Mouse (Mus musculus): ENCODE data around the gene Thsd4. TPM values are rescaled to one million over a fixed set of nuclear protein-coding genes. Genes with fewer than 3 reads are reported as not detected.

Gene Thsd4
- total RNA-seq, 1 experiment: 1.6 TPM

DNA sequence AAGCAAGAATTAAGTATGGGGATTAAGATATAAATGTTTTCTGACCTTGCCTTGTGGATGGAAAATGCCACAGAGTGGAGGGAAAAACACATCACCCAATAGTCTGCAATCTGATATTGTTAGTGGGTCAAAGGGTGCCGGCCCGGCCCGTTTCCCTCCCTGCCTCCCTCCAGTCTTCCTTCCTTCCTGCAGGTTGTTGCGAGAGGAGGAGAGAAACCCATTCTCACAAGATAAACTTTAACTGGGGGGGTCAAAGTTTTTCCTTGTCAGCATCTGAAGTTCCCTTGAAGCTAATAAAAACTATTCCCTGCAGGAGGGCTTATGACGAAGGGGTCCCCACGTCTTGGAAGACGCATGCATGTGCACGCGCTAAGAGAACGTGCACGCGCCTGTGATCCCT, 8.5 kb upstream of the Thsd4 start:
- Histone ChIP-seq H3K27ac (ENCODE audit: insufficient read depth, low read depth, low read length, poor library complexity, severe bottlenecking) (no peak overlapping the region), H3K4me3 (ENCODE audit: insufficient read depth in 1 of 2, low read depth in 1 of 2, low read length in 2 of 2, poor library complexity in 1 of 2, severe bottlenecking in 1 of 2) (no peak overlapping the region), H3K36me3 (ENCODE audit: control insufficient read depth, insufficient read depth, low read length, poor library complexity, severe bottlenecking) (no peaks in the 10 kb centered on the region), H3K4me1 (ENCODE audit: control insufficient read depth in 2 of 2, insufficient read depth in 2 of 2, low read length in 2 of 2, poor library complexity in 1 of 2) (no peaks in the 10 kb centered on the region), H3K9me3 (ENCODE audit: control insufficient read depth, insufficient read depth, low read depth, low read length) (no peaks in the 10 kb centered on the region), H3K9ac (ENCODE audit: insufficient read depth, low read depth, low read length, poor library complexity, severe bottlenecking) (no peak overlapping the region)
- no peak for DNase-seq (ENCODE audit: low read depth, low spot score)
- TF ChIP-seq ZC3H11A (IDR thresholded peaks at IDR 0.05; ENCODE audit: borderline replicate concordance, low read depth, low read length) (no peak), HCFC1 (IDR thresholded peaks at IDR 0.05; ENCODE audit: borderline replicate concordance, insufficient read depth, low read length) (no peak), MAFK (IDR thresholded peaks at IDR 0.05; ENCODE audit: insufficient read depth, low read depth, low read length) (no peak), CHD2 (IDR thresholded peaks at IDR 0.05; ENCODE audit: low read depth, low read length) (no peak), ZNF384 (IDR thresholded peaks at IDR 0.05; ENCODE audit: low read depth, low read length) (no peak)
- in situ Hi-C loops (cut with MboI; ENCODE audit: low sequenced_read_pairs in 2 of 2, unreplicated experiment in 2 of 2): no loop called here

DNA sequence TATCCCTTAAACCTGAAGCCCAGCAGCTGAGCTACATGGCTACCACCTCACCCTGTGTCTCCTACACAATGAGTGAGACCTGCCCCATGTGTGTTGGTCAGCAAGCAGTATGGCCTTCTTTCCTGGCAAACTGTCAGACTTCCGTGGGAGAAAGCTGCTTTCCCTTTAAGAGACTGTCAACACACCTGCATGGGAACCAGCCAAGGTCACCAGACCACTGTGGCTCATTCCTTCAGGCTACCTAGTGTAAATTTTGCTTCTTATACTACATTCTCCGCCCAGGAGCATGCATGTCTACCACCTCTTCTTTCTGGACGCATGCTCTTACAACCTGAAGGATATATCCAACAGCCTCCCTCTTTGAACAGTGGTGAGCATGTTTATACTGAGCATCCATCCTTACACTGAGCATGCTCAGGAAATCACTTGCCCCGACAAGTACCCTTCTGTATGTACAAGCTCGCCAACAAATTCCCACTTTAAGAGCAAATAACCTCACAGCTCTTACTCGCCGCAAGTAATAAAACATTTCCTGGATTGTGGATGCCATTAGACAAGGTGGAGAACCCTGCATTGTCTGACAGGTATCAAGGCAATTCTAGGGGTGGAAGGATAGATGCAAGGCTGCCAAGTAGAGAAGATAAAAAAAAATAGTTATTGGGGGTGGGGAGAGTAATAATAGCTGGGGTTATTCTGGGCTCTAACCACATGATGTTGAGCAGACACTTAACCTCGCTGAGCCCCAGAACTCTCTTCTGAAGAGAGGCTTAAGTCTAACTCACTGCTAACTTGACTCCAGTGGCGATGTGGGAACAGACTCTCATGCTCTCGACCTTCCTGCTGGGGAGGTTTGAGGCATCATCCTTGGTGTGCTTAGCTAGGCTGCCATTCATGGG, 7.8 kb upstream of the Thsd4 start:
- H3K27ac ChIP-seq (ENCODE audit: insufficient read depth, low read depth, low read length, poor library complexity, severe bottlenecking): no peak overlapping the region
- H3K4me1 ChIP-seq (ENCODE audit: control insufficient read depth in 2 of 2, insufficient read depth in 2 of 2, low read length in 2 of 2, poor library complexity in 1 of 2): no peaks in the 10 kb centered on the region

DNA sequence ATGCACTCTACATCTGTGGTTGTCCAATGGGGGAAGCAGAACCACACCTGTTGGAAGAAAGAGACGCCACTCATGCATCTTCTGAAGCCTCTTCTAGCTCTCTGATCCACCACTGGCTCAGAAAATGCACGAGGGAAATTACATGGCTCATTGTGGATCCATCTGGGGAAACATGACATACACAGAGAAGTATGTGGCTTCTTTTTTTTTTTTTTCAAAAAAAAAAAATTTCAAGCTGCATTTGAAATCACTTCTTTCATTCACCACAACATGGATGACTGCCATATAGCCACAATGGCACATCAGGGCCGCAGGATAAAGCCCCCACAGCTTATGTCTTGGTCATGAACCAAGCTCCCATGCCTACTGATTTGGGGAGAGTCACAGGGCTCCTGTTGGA, 6.4 kb upstream of the Thsd4 start:
- H3K27ac ChIP-seq (ENCODE audit: insufficient read depth, low read depth, low read length, poor library complexity, severe bottlenecking): no peak overlapping the region
- H3K4me1 ChIP-seq (ENCODE audit: control insufficient read depth in 2 of 2, insufficient read depth in 2 of 2, low read length in 2 of 2, poor library complexity in 1 of 2): no peaks in the 10 kb centered on the region
- in situ Hi-C loops (cut with MboI; ENCODE audit: low sequenced_read_pairs in 2 of 2, unreplicated experiment in 2 of 2): no loop called here
- DNase-seq (ENCODE audit: low read depth, low spot score): no peak
- no peaks in the 10 kb centered on the region for H3K36me3 ChIP-seq (ENCODE audit: control insufficient read depth, insufficient read depth, low read length, poor library complexity, severe bottlenecking)
- H3K9ac ChIP-seq (ENCODE audit: insufficient read depth, low read depth, low read length, poor library complexity, severe bottlenecking): no peak overlapping the region
- no peak overlapping the region for H3K4me3 ChIP-seq (ENCODE audit: insufficient read depth in 1 of 2, low read depth in 1 of 2, low read length in 2 of 2, poor library complexity in 1 of 2, severe bottlenecking in 1 of 2)
- TF ChIP-seq CHD2 (IDR thresholded peaks at IDR 0.05; ENCODE audit: low read depth, low read length): no peak
- TF ChIP-seq ZC3H11A (IDR thresholded peaks at IDR 0.05; ENCODE audit: borderline replicate concordance, low read depth, low read length): no peak
- TF ChIP-seq MAFK (IDR thresholded peaks at IDR 0.05; ENCODE audit: insufficient read depth, low read depth, low read length): no peak
- TF ChIP-seq HCFC1 (IDR thresholded peaks at IDR 0.05; ENCODE audit: borderline replicate concordance, insufficient read depth, low read length): no peak
- no peak for TF ChIP-seq ZNF384 (IDR thresholded peaks at IDR 0.05; ENCODE audit: low read depth, low read length)
- H3K9me3 ChIP-seq (ENCODE audit: control insufficient read depth, insufficient read depth, low read depth, low read length): no peaks in the 10 kb centered on the region

More for the DNA sequence above, 7.8 kb upstream of the Thsd4 start:
- no peaks in the 10 kb centered on the region for H3K36me3 ChIP-seq (ENCODE audit: control insufficient read depth, insufficient read depth, low read length, poor library complexity, severe bottlenecking)
- no peak for DNase-seq (ENCODE audit: low read depth, low spot score)
- TF ChIP-seq HCFC1 (IDR thresholded peaks at IDR 0.05; ENCODE audit: borderline replicate concordance, insufficient read depth, low read length) (no peak), ZNF384 (IDR thresholded peaks at IDR 0.05; ENCODE audit: low read depth, low read length) (no peak), ZC3H11A (IDR thresholded peaks at IDR 0.05; ENCODE audit: borderline replicate concordance, low read depth, low read length) (no peak)
- no peaks in the 10 kb centered on the region for H3K9me3 ChIP-seq (ENCODE audit: control insufficient read depth, insufficient read depth, low read depth, low read length)
- no peak overlapping the region for H3K9ac ChIP-seq (ENCODE audit: insufficient read depth, low read depth, low read length, poor library complexity, severe bottlenecking)
- no peak overlapping the region for H3K4me3 ChIP-seq (ENCODE audit: insufficient read depth in 1 of 2, low read depth in 1 of 2, low read length in 2 of 2, poor library complexity in 1 of 2, severe bottlenecking in 1 of 2)
- in situ Hi-C loops (cut with MboI; ENCODE audit: low sequenced_read_pairs in 2 of 2, unreplicated experiment in 2 of 2): no loop called here

DNA sequence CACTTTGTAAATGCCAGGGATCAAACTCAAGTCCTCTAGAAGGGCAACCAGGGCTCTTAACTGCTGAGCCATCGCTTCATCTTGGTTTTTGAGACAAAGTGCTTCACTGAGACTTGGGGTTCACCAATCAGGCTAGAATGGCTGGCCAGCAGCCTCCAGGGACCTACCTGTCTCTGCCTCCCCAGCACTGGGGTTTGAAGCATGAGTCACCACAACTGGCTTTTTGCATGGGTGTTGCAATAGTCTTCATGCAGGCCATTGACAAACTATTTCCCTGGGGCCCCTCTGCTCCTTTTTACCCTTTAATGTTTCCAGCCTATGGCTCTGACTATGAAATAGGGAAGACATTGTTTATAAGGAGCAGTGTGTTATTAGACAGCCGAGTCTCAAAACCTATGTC, 6.0 kb upstream of the Thsd4 start:
- no peaks in the 10 kb centered on the region for H3K36me3 ChIP-seq (ENCODE audit: control insufficient read depth, insufficient read depth, low read length, poor library complexity, severe bottlenecking)
- in situ Hi-C loops (cut with MboI; ENCODE audit: low sequenced_read_pairs in 2 of 2, unreplicated experiment in 2 of 2): no loop called here
- H3K9ac ChIP-seq (ENCODE audit: insufficient read depth, low read depth, low read length, poor library complexity, severe bottlenecking): no peak overlapping the region
- H3K4me3 ChIP-seq (ENCODE audit: insufficient read depth in 1 of 2, low read depth in 1 of 2, low read length in 2 of 2, poor library complexity in 1 of 2, severe bottlenecking in 1 of 2): no peak overlapping the region
- H3K9me3 ChIP-seq (ENCODE audit: control insufficient read depth, insufficient read depth, low read depth, low read length): no peaks in the 10 kb centered on the region
- no peak for TF ChIP-seq ZC3H11A (IDR thresholded peaks at IDR 0.05; ENCODE audit: borderline replicate concordance, low read depth, low read length)
- TF ChIP-seq MAFK (IDR thresholded peaks at IDR 0.05; ENCODE audit: insufficient read depth, low read depth, low read length): no peak
- no peak for TF ChIP-seq ZNF384 (IDR thresholded peaks at IDR 0.05; ENCODE audit: low read depth, low read length)
- TF ChIP-seq CHD2 (IDR thresholded peaks at IDR 0.05; ENCODE audit: low read depth, low read length): no peak
- no peak for TF ChIP-seq HCFC1 (IDR thresholded peaks at IDR 0.05; ENCODE audit: borderline replicate concordance, insufficient read depth, low read length)
- no peaks in the 10 kb centered on the region for H3K4me1 ChIP-seq (ENCODE audit: control insufficient read depth in 2 of 2, insufficient read depth in 2 of 2, low read length in 2 of 2, poor library complexity in 1 of 2)
- DNase-seq (ENCODE audit: low read depth, low spot score): no peak
- H3K27ac ChIP-seq (ENCODE audit: insufficient read depth, low read depth, low read length, poor library complexity, severe bottlenecking): no peak overlapping the region
